Mouse (Mus musculus) stomach, postnatal 0 days (tissue): ENCODE data around the gene Gnb1.

Experiments
- CTCF ChIP-seq: IDR thresholded peaks from 2 replicates; pipeline ENCODE4 v1.5.1; 2016; ENCODE audit warnings: antibody characterized with exemption, low read depth, mild to moderate bottlenecking, moderate library complexity
- EP300 ChIP-seq: optimal IDR thresholded peaks from 2 replicates; pipeline ENCODE3; 2016; ENCODE audit warnings: antibody characterized with exemption

DNA sequence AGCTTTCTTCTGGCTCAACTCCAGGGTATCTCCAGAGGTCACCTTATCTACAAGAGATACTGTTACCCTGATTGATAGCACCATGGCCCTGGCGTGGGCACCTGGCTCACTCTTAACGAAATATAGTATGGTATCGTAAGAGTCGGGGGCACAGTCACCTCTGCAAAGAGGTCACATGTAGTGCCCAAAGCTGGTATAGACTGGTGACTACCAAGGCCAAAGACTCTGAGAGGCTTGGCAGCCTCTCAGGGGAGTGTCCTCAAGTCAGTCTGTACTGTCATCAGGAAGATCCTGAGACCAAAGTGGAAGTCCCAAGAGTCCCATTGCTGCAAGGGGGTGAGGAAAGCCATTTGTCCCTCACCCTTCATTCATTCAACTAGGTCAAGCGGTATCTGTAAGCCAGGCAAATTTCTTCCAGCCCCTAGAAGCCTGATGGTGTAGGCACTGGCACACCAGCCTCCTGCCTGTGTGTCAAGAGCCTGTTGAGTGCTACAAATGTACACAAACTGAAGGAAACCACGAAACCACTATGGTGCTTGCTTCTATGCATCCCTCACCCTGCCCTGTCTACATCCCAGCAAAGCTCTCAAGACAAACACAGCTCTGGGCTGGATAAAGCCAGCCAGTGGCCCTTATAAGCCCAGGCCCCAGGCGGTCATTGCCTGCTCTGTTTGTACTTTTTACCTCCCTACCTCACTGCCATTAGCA lies 100.0 kb downstream of the Gnb1 start:
- no peak for TF ChIP-seq CTCF
- TF ChIP-seq EP300 = no peak
